Mouse (Mus musculus) forebrain, embryonic 11.5 days (tissue): ENCODE results near the gene Ttc25. TPM values are rescaled to one million over a fixed set of nuclear protein-coding genes. Genes with fewer than 3 reads are reported as not detected.
"Not testable (repeated sequence)": the region's sequence is repeated elsewhere in the genome, so short reads cannot be mapped to it uniquely, and the experiment has no call there.

Source experiments
- ATAC-seq: fragments of 200-750 bp; cut with Nextera tagmentation; replicated peaks from 2 replicates; pipeline ENCODE4 v1.8.0; 2017; ENCODE audit warnings: moderate TSS enrichment; ENCODE audit not compliant: low FRiP score
- DNase-seq: peaks from one replicate; pipeline ENCODE4 v3.0.0-alpha.2; 2017; ENCODE audit warnings: low spot score
- H3K27ac ChIP-seq: fragments of 300-500 bp; sonication (generic); 2 replicates; pipeline ENCODE4 v1.5.1; 2014; ENCODE audit warnings: low read depth, low read length
- H3K27me3 ChIP-seq: fragments of 300-500 bp; sonication (generic); 2 replicates; pipeline ENCODE4 v1.6.1; 2014; ENCODE audit warnings: mild to moderate bottlenecking, low read length, mixed read lengths; ENCODE audit not compliant: control insufficient read depth, insufficient read depth
- H3K36me3 ChIP-seq: fragments of 300-500 bp; sonication (generic); 2 replicates; pipeline ENCODE4 v1.6.1; 2014; ENCODE audit warnings: mild to moderate bottlenecking, low read length, moderate library complexity, mixed read lengths; ENCODE audit not compliant: control insufficient read depth, insufficient read depth
- H3K4me1 ChIP-seq: fragments of 300-500 bp; sonication (generic); replicated peaks from 2 replicates; pipeline ENCODE4 v1.6.1; 2014; ENCODE audit warnings: low read length, mixed read lengths; ENCODE audit not compliant: control insufficient read depth, insufficient read depth
- H3K4me2 ChIP-seq: fragments of 300-500 bp; sonication (generic); 2 replicates; pipeline ENCODE4 v1.6.1; 2014; ENCODE audit warnings: low read depth, mild to moderate bottlenecking, low read length, moderate library complexity, mixed read lengths; ENCODE audit not compliant: severe bottlenecking
- H3K4me3 ChIP-seq: fragments of 300-500 bp; sonication (generic); 2 replicates; pipeline ENCODE4 v1.5.1; 2014; ENCODE audit warnings: low read depth, low read length
- H3K9ac ChIP-seq: fragments of 300-500 bp; sonication (generic); 2 replicates; pipeline ENCODE4 v1.6.1; 2014; ENCODE audit warnings: low read length
- H3K9me3 ChIP-seq: fragments of 300-500 bp; sonication (generic); 2 replicates; pipeline ENCODE4 v1.6.1; 2016; ENCODE audit warnings: low read length, mixed read lengths; ENCODE audit not compliant: control insufficient read depth
- WGBS: fragments of 180-500 bp; shearing (Covaris S2); extraction: QIAGEN DNeasy Blood & Tissue Kit; methylation state at CpG from one replicate; pipeline ENCODE4 v1.1.7; 2014; 5-methylcytosine and 5-hydroxymethylcytosine counted together
- polyA plus RNA-seq: library from polyadenylated mRNA; unstranded; fragments of >200 nt; fragmentation: Nextera tagmentation; extraction: Ambion mirVana; gene quantifications from 2 replicates; pipeline ENCODE4 v1.2.1, GENCODE M21; 2014

Ttc25 gene
- polyA plus RNA-seq, 1 experiment from 2014 or later, result 1.9 TPM

DNA sequence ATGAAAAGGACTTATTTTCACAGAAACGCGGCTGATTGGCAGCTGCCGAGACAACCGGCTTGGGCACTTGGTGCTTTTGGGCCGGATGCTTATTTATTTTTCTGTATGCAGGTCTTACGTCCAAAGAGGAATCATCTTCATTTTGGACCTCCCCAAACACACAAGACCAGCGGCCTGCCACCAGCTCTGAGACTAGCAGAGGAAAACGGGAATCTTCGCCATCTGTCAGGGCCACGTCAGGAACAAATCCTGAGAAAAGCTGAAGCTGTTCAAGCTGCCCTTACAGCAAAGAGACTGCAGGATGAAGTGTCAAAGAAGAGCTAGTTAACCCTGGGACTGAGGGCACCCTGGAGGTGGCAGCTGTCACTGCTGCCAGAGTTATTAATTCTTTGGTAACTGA lies 60.0 kb downstream of the Ttc25 start:
- Histone ChIP-seq H3K36me3 (peaks cover 3% of the 10 kb centered on the region; the same call in 1 of the 2 replicates), H3K27ac (no peak overlapping the region), H3K9me3 (no peaks in the 10 kb centered on the region), H3K4me3 (no peak overlapping the region), H3K4me1 (no peaks in the 10 kb centered on the region), H3K9ac (no peak overlapping the region), H3K4me2 (no peak overlapping the region), H3K27me3 (no peaks in the 10 kb centered on the region)
- WGBS, result 92% methylated on average over 10 of the region's 10 CpGs
- DNase-seq (no peak), ATAC-seq (no peak)

DNA sequence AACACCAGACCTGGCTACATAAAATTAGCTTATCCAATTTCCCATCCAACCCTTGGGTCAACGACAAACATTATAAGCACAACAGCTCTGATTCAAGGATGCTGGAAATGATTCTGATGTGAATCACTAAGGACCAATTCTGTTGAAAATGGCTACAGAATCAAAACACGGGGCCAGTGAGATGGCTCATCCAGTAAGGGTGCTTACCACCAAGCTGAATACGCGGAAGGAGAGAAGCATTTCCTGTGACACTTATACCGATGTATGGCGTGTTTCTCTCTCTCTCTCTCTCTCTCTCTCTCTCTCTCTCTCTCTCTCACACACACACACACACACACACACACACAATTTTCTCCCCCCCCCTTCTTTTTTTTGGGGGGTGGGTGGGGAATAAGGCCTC lies 61.7 kb downstream of the Ttc25 start:
- Histone ChIP-seq H3K4me2 (no peak overlapping the region), H3K36me3 (no peaks in the 10 kb centered on the region), H3K9me3 (no peaks in the 10 kb centered on the region), H3K9ac (no peak overlapping the region), H3K27ac (no peak overlapping the region), H3K4me3 (no peak overlapping the region), H3K4me1 (no peaks in the 10 kb centered on the region), H3K27me3 (no peaks in the 10 kb centered on the region)
- ATAC-seq (no peak), DNase-seq (no peak)
- 94% methylated on average over 6 of the region's 6 CpGs for WGBS

DNA sequence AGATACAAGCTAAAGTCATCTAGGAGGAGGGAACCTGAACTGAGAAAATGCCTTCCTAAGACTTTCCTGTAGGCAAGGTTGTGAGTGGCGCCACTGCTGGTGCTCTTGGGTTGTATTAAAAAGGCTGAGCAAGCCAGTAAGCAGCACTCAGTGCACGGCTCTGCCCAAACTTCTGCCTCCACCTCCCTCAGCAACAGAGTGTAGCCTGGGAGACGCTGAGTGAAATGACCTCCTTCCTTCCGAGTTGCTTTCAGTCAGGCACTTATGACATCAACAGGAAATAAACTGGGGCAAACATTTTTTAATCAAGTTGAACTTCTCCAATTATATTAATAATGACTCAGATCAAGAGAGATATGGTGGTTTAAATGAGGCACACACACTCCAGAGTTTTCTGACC lies 63.4 kb downstream of the Ttc25 start:
- no peaks in the 10 kb centered on the region for H3K27me3 ChIP-seq
- H3K4me3 ChIP-seq, result no peak overlapping the region
- DNase-seq, result no peak
- H3K4me2 ChIP-seq, result no peak overlapping the region
- no peaks in the 10 kb centered on the region for H3K4me1 ChIP-seq
- no peak overlapping the region for H3K27ac ChIP-seq
- H3K9ac ChIP-seq, result no peak overlapping the region
- ATAC-seq, result no peak
- no peaks in the 10 kb centered on the region for H3K36me3 ChIP-seq
- H3K9me3 ChIP-seq, result no peaks in the 10 kb centered on the region
- 86% methylated on average over 4 of the region's 4 CpGs for WGBS

DNA sequence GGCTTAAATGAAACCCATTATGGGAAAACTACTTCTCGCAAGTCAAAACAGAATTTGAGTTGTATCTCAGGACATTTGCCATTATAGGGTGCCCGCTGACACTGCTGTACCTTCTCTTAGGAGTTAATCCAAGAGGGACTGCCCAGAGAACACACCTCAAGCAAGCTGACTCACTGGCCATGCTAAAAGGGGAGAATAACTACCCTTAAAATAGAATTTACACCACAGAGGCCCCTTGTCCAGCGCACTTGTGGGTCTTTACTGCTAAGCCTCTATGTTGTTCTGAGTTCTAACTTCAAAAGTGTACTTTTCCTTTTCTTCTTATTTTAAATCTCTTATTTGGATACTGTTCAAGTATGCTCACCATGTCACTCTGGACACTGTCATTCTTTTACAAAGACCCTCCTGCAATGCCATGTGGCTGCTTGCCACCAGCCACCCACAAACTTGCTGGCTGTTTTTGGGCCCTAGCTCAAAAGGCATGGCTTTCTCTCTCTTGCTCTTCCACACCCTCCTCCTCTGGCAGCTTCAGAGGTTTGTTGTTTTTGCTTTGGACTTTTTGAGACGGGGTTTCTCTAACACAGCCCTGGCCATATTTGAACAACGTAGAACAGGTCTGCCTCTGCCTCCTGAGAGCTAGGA lies 64.1 kb downstream of the Ttc25 start:
- DNase-seq (no peak), ATAC-seq (no peak)
- H3K9ac ChIP-seq, result no peak overlapping the region
- no peaks in the 10 kb centered on the region for H3K9me3 ChIP-seq
- H3K4me3 ChIP-seq, result no peak overlapping the region
- no peak overlapping the region for H3K4me2 ChIP-seq
- WGBS, result 95% methylated on average over 5 of the region's 5 CpGs
- H3K36me3 ChIP-seq, result no peaks in the 10 kb centered on the region
- no peak overlapping the region for H3K27ac ChIP-seq
- H3K4me1 ChIP-seq, result no peaks in the 10 kb centered on the region
- H3K27me3 ChIP-seq, result no peaks in the 10 kb centered on the region

DNA sequence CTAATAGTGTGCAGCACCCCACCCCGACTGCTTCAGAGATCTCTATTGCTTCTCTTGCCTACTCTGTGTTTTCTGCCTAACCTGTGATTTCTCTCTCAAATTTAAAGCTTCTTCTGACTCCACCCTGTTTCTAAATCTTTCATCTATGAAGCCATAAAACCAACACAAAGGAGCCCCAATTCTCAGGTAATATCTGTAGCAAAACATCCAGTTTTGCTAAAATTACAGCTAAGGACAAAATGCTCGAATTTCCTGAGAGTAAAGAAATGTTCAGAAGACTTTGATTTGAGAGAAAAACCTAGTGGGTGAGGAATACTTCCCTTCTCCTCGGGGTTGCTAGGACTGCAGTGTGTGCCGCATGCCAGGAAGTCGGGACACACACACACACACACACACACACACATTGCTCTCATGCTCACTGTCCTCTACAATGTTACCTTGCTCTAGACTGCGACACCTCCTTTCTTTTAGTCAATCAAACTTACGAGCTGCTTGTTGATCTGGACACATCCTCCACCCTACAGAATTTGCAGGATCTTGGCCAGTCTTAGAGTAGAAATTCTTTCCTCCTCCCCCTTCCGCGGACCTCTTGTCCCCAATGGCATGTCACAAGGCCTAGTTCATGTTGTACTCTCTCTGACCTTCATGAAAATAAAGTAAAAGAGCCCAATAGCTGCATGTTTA lies 64.7 kb downstream of the Ttc25 start:
- H3K4me1 ChIP-seq, result no peaks in the 10 kb centered on the region
- no peak overlapping the region for H3K4me2 ChIP-seq
- no peak for ATAC-seq
- H3K27me3 ChIP-seq, result no peaks in the 10 kb centered on the region
- H3K36me3 ChIP-seq, result no peaks in the 10 kb centered on the region
- DNase-seq, result no peak
- no peak overlapping the region for H3K4me3 ChIP-seq
- no peak overlapping the region for H3K27ac ChIP-seq
- no peak overlapping the region for H3K9ac ChIP-seq
- no peaks in the 10 kb centered on the region for H3K9me3 ChIP-seq
- 88% methylated on average over 9 of the region's 9 CpGs for WGBS

DNA sequence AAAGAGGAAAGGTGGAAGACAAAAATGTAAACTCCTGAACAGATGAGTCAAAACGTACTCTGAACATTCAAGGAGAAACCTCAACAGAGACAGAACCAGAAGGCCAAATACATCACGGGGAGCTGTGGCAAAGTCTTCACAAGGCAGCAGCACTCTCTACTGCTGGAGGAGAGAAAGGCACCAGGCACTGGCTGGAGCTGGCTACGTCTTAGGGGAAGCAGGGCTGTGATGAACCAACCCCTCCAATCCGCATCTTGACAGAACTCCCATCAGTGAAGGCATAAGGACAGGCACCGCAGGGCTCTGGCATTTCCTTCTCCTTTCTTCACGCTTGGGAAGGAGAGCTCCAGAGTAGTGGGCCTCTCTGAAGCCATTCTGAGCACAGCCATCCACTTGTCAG lies 66.2 kb downstream of the Ttc25 start:
- no peak for DNase-seq
- no peak for ATAC-seq
- Histone ChIP-seq H3K4me1 (no peaks in the 10 kb centered on the region), H3K4me2 (no peak overlapping the region), H3K27me3 (no peaks in the 10 kb centered on the region), H3K36me3 (no peaks in the 10 kb centered on the region), H3K4me3 (no peak overlapping the region), H3K27ac (no peak overlapping the region), H3K9me3 (no peaks in the 10 kb centered on the region), H3K9ac (no peak overlapping the region)
- 90% methylated on average over 6 of the region's 6 CpGs for WGBS

DNA sequence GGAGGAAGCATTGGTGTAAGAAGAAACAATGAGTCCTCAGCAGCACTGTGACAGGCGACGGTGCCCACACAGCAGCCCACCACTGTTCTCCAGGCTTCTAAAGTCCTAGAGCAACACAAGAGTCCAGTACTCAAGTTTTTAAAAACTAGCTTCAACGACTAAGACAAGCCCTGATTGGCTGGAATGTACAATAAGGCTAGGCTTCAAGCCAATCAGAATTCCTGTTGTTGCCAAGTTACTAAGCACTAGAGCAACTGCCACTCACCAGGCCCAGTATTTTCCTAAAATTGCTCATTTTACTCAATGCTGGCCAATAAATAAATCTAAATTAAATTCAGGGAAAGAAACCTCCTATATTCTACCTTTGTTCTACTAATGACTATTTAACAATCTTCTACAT lies 67.8 kb downstream of the Ttc25 start:
- Histone ChIP-seq H3K27ac (no peak overlapping the region), H3K27me3 (no peaks in the 10 kb centered on the region), H3K4me2 (no peak overlapping the region), H3K9me3 (no peaks in the 10 kb centered on the region), H3K4me3 (no peak overlapping the region), H3K36me3 (no peaks in the 10 kb centered on the region), H3K4me1 (peaks cover 5% of the 10 kb centered on the region; the same call in 1 of the 2 replicates), H3K9ac (no peak overlapping the region)
- ATAC-seq (no peak), DNase-seq (no peak)
- WGBS, result 94% methylated on average over 3 of the region's 3 CpGs

DNA sequence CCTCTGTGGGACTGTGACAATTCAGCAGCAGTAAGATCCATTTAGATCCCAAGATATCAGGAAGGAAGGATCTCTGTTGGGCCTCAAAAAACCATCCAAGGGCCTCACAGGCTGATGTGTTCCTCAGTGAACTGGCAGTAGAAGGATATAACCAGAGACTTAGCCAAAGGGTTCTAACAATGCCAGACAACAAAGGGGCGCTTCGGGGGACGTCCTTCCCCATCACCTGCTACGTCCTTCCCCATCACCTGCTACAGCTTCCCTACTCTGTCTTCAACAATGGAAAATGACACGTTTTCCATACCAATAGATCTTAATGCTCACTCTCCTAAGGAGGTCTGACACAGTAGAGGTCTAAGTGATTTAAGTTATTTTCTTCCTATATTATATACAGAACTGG lies 70.9 kb downstream of the Ttc25 start:
- H3K27me3 ChIP-seq, result no peaks in the 10 kb centered on the region
- H3K4me1 ChIP-seq, result peaks cover 10% of the 10 kb centered on the region; the same call in 1 of the 2 replicates
- no peaks in the 10 kb centered on the region for H3K9me3 ChIP-seq
- no peak for ATAC-seq
- WGBS, result 91% methylated on average over 5 of the region's 5 CpGs
- H3K4me3 ChIP-seq, result no peak overlapping the region
- no peak overlapping the region for H3K4me2 ChIP-seq
- DNase-seq, result no peak
- H3K9ac ChIP-seq, result no peak overlapping the region
- H3K36me3 ChIP-seq, result no peaks in the 10 kb centered on the region
- H3K27ac ChIP-seq, result no peak overlapping the region

DNA sequence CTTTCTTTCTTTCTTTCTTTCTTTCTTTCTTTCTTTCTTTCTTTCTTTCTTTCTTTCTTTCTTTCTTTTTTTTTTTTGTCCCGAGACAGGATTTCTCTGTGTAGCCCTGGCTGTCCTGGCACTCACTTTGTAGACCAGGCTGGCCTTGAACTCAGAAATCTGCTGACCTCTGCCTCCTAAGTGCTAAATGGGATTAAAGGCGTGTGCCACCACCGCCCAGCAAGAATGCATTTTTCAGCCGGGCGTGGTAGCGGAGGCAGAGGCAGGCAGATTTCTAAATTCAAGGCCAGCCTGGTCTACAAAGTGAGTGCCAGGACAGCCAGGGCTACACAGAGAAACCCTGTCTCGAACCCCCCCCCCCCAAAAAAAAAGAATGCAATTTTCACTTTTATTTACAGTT lies 71.4 kb downstream of the Ttc25 start:
- not testable (repeated sequence) for H3K9ac ChIP-seq, H3K4me2 ChIP-seq, H3K4me3 ChIP-seq, DNase-seq, H3K36me3 ChIP-seq, H3K27ac ChIP-seq, H3K4me1 ChIP-seq, H3K9me3 ChIP-seq, H3K27me3 ChIP-seq, ATAC-seq
- 92% methylated on average over 7 of the region's 7 CpGs for WGBS
